Mouse (Mus musculus) small intestine, adult 2 months (tissue): ENCODE data around the gene Rbm20. TPM values are rescaled to one million over a fixed set of nuclear protein-coding genes. Genes with fewer than 3 reads are reported as not detected.

Experiments used
- H3K27ac ChIP-seq: fragments of 200-500 bp; 2 replicates; pipeline ENCODE4 v1.5.1; 2012; ENCODE audit warnings: low read depth, low read length, control low read depth, inconsistent platforms; ENCODE audit not compliant: insufficient read depth
- H3K27me3 ChIP-seq: fragments of 200-500 bp; 2 replicates; pipeline ENCODE4 v1.6.1; 2012; ENCODE audit warnings: mild to moderate bottlenecking, moderate library complexity, low read length, inconsistent platforms; ENCODE audit not compliant: control insufficient read depth, insufficient read depth
- H3K36me3 ChIP-seq: fragments of 200-500 bp; 2 replicates; pipeline ENCODE4 v1.6.1; 2012; ENCODE audit warnings: mild to moderate bottlenecking, low read length, control low read depth, inconsistent platforms; ENCODE audit not compliant: control insufficient read depth, insufficient read depth
- H3K4me1 ChIP-seq: fragments of 200-500 bp; 2 replicates; pipeline ENCODE4 v1.6.1; 2012; ENCODE audit warnings: low read length, inconsistent platforms, mixed read lengths; ENCODE audit not compliant: control insufficient read depth, insufficient read depth, insufficient read length
- H3K4me3 ChIP-seq: fragments of 200-500 bp; 2 replicates; pipeline ENCODE4 v1.5.1; 2012; ENCODE audit warnings: low read depth, mild to moderate bottlenecking, control low read depth, inconsistent platforms, low read length, moderate library complexity
- CTCF ChIP-seq: fragments of 200-500 bp; IDR thresholded peaks from 2 replicates; pipeline ENCODE4 v1.5.1; 2012; ENCODE audit warnings: low read depth, mild to moderate bottlenecking, control low read depth, inconsistent platforms, low read length, moderate library complexity, mixed read lengths; ENCODE audit not compliant: insufficient replicate concordance, insufficient read length; ENCODE audit errors: extremely low read depth
- POLR2A ChIP-seq: fragments of 200-500 bp; IDR thresholded peaks from 2 replicates; pipeline ENCODE4 v1.6.1; 2012; ENCODE audit warnings: low read depth, mild to moderate bottlenecking, control low read depth, inconsistent platforms, low read length, moderate library complexity
- WGBS: fragments of 180-500 bp; shearing (Covaris S2); methylation state at CpG from one replicate; pipeline ENCODE4 v1.1.7; 2018; 5-methylcytosine and 5-hydroxymethylcytosine counted together
- polyA plus RNA-seq: library from polyadenylated mRNA; depleted of rRNA; stranded (reverse); fragments of >200 nt; gene quantifications from 2 replicates; pipeline ENCODE4 v1.2.3, GENCODE M21; 2012

Gene Rbm20
- polyA plus RNA-seq, 1 experiment, result 0.16 TPM

- Histone ChIP-seq H3K27me3 (no peaks in the 10 kb centered on the region), H3K36me3 (no peaks in the 10 kb centered on the region), H3K27ac (no peak overlapping the region), H3K4me1 (peaks cover 26% of the 10 kb centered on the region), H3K4me3 (no peak overlapping the region)
- TF ChIP-seq POLR2A (no peak), CTCF (no peak)
Measured at GRCm38 (mm10) chr19:53867238-53867637, 190.1 kb downstream of the Rbm20 start.

GRCm38 (mm10) chr19:53868125-53868524, 191.0 kb downstream of the Rbm20 start:
- Histone ChIP-seq H3K4me3 (no peak overlapping the region), H3K36me3 (no peaks in the 10 kb centered on the region), H3K27me3 (no peaks in the 10 kb centered on the region), H3K4me1 (peaks cover 35% of the 10 kb centered on the region), H3K27ac (no peak overlapping the region)
- WGBS, result 96% methylated on average over 6 of the region's 6 CpGs
- no peak for TF ChIP-seq POLR2A
- TF ChIP-seq CTCF, result no peak

DNA sequence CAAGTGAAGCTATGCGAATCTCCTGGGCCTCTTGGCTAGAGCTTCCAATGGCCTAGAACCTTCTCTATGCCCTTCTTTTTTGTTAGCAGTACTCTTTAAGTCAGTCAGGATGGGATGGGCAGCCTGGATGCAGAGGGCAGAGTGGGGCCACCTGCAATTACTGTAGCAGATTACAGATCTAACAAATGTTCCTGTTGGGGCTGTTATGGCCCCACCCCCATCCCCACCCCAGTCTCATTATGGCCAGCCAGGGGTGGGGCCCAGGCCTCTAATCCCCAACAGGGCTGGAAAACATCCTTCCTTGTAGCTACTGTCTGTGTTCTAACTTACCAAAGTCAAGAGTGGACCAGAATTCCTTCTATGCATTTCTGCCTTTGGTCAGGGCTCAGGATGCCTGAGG, 191.7 kb downstream of the Rbm20 start:
- Histone ChIP-seq H3K27me3 (no peaks in the 10 kb centered on the region), H3K36me3 (no peaks in the 10 kb centered on the region), H3K27ac (peak overlapping the region; percentile 23; the same call in 1 of the 2 replicates), H3K4me3 (no peak overlapping the region), H3K4me1 (peaks cover 41% of the 10 kb centered on the region)
- TF ChIP-seq POLR2A, result no peak
- no peak for TF ChIP-seq CTCF
- WGBS, result 81% methylated on average over 1 of the region's 1 CpGs

- H3K27ac ChIP-seq, result peak overlapping the region; percentile 75; the same call in 1 of the 2 replicates
- no peak for TF ChIP-seq POLR2A
- no peak for TF ChIP-seq CTCF
- H3K4me3 ChIP-seq, result no peak overlapping the region
- 56% methylated on average over 4 of the region's 4 CpGs for WGBS
- peaks cover 42% of the 10 kb centered on the region for H3K4me1 ChIP-seq
- no peaks in the 10 kb centered on the region for H3K27me3 ChIP-seq
- H3K36me3 ChIP-seq, result no peaks in the 10 kb centered on the region
Measured at GRCm38 (mm10) chr19:53869427-53870385, 192.6 kb downstream of the Rbm20 start.

DNA sequence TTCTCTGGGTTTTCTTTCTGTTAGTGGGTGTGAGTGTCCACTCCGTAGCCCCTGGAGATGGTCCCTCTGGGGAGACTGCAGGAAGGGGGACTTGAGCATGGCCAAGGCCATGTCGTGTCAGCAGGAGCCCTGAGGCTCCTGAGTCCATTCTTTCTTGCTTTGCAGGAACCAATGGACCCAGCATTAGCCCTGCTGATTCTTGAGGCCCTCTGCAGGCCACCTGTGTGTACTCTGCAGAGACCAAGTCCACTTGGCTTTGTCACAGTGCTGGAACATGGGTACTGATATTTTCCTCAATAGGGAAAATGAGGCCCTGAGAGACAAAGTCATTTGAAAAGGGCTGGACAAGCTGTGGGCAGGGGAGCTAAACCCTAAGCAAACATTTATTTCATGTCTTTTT, 193.5 kb downstream of the Rbm20 start:
- TF ChIP-seq CTCF (peak; percentile 43; the same call in 1 of the 2 replicates), POLR2A (no peak)
- Histone ChIP-seq H3K36me3 (no peaks in the 10 kb centered on the region), H3K4me3 (no peak overlapping the region), H3K27me3 (no peaks in the 10 kb centered on the region), H3K27ac (peak overlapping the region; percentile 75), H3K4me1 (peaks cover 42% of the 10 kb centered on the region)
- WGBS, result 71% methylated on average over 2 of the region's 2 CpGs

DNA sequence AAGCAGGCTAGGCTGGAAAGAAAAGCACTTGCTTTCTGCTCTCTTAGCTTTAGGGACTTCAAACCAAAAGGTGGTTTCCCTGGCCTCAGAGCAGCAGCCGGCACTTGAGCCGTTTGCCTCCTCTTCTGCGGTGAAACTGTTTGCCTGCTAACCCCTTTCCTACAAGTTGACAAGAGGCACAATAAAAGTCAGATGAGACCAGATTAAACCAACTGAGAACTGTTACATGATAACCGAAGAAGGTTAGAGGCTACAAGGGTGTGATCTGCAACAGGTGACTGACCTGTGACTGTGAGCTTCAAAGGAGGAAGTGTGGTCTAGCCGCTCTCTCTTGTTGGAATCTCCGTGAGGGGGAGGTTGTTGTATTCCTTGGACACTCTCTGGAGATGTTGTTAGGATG, 194.4 kb downstream of the Rbm20 start:
- TF ChIP-seq CTCF (no peak), POLR2A (no peak)
- H3K27me3 ChIP-seq, result no peaks in the 10 kb centered on the region
- peak overlapping the region; percentile 23; the same call in 1 of the 2 replicates for H3K4me3 ChIP-seq
- peaks cover 42% of the 10 kb centered on the region for H3K4me1 ChIP-seq
- no peaks in the 10 kb centered on the region for H3K36me3 ChIP-seq
- WGBS, result 25% methylated on average over 6 of the region's 6 CpGs
- H3K27ac ChIP-seq, result peak overlapping the region; percentile 82

DNA sequence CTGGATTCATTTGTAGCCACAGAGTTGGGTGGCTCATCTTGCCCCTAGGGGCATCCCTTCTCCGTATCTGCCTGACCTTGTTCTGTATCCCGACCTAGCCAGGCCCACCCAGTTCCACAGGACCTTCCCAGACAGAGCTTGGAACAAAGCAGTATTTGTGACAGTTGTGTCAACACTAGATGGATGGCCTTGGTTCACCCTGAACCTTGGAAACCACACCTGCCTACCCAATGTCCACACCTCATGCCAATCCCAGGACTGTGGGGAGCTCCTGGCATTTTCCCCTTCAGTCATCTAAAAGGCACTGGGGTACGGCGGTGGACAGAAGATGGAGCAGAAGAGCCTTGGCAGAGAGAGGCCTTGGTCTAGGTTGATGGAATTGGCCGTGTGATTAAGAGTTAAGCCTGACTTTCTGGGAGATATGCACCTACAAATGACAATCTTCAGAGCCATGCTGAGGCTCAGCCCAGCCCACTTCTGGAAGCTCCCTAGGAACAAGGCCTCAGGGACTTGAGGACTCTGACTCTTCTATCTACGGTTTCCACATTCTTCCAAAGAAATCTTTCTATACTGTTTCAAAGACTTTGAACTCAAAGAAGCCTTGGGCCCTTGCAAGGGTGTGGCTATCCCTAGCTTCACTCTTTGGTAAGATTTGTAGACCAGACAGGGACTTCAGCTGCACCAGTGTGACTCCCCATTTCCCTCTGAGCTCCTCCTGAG, 196.0 kb downstream of the Rbm20 start:
- WGBS, result 30% methylated on average over 6 of the region's 6 CpGs
- no peak for TF ChIP-seq POLR2A
- TF ChIP-seq CTCF, result no peak
- Histone ChIP-seq H3K27ac (peak overlapping the region; percentile 82), H3K4me1 (peaks cover 42% of the 10 kb centered on the region), H3K36me3 (no peaks in the 10 kb centered on the region), H3K27me3 (no peaks in the 10 kb centered on the region), H3K4me3 (no peak overlapping the region)
